Mouse (Mus musculus) cerebellum, postnatal 14 days (tissue): Measurements from ENCODE around the gene Steap4.
"Not testable (repeated sequence)": the region's sequence is repeated elsewhere in the genome, so short reads cannot be mapped to it uniquely, and the experiment has no call there.

Source experiments
- DNase-seq, 2 experiments: peaks; one replicate each; pipeline ENCODE4 v3.0.0; 2021; ENCODE audit warnings: mixed read lengths in 2 of 2

Gene Steap4

DNA sequence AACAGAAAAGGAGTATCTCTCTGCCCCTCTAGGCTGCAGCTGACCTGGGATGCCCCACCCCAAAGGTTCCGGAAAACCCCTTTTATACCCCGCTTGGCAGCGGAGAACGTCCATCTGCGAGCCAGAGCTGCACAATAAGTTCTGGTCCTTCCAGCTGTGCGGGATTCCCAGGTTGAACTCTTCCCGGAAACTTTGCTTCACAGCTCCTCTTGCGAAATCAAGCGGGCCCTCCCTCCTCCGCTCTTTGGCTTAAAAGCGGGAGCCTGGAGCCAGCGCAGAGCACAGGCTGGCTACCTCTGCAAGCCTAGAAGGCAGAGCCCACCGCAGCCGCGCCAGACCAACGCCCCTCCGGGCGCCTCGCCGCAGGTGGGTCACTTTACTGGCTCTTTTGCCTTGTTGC lies at the start of gene Steap4:
TSS of gene Steap4 (plus strand) at position 282 of the 400 bp plus-strand sequence.
- DNase-seq, result peak; percentile 3 to 8

GRCm38 (mm10) chr5:7911975-7912374 lies 48.3 kb upstream of the Steap4 start:
- DNase-seq, result peak; percentile 3 to 12

DNA sequence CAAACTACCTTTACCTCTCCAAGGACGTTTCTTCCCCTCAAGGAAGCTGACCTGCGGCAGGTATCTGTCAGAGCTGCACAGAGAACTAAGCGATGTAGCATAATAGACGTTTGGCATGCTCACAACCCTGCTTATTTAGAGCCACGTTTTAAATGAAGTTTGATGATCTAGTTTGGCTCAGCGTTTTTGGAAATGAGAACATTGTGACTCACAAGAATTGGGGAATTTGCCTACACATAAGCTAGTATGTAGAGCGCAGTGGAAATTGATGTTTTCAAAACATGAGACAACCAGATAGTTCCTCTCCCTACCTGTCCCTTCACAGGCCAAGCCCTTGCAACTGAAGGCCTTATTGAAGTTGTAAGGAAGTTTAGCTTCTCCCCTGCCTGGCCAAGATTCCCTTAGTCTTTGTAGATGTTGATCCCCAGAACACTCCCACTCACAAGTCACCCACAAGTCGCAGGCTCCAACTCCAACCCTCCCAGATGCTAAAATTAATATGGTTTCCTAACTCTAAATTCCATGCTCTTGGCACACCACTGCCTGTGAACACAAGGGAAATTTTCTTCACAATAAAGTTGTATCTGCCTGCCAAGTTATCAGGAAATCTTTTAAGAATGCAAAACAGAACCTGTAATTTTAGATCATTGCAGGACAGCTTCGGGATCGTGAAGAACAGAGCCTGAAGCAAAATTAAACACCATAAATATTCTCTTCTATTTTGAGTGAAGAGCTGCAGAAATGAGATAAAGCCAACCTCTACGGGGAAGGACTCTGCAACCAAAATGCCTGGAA lies 42.6 kb upstream of the Steap4 start:
- no peak for DNase-seq

DNA sequence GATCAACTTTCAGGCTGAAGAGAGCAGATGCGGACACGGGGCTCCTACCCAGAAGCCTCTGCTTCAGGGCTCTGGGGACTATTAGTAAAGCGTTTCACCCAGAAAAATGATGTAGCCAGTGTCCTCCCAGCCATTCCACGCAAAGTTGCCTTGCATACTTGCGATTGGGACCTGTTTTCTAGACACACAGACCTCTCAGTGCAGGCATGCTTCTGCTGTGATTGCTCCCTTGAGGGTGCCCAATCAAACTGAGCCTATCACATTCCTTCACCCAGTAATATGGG lies 42.0 kb upstream of the Steap4 start:
- DNase-seq, result no peak

- no peak for DNase-seq
These were observed 40.6 kb upstream of the Steap4 start for GRCm38 (mm10) chr5:7919681-7920080.

DNA sequence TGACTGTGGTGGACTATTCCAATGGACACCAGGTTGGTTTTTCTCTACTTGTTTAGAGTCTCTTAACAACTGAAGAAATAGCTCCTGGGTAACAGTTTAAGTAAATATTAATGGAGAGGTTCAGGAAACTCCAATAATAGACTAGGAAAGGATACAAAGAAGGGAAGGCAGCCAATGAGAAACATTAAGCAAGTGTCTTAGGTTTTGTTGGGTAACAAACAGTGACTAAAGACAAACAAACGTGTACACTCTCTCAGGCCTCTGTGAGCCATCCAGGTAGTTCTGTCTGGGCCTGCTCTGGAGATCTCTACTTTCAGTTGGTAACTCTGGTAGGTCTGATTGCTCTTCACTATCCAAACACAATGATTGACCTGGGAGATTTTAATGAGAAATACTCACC lies 37.5 kb upstream of the Steap4 start:
- no peak for DNase-seq

DNA sequence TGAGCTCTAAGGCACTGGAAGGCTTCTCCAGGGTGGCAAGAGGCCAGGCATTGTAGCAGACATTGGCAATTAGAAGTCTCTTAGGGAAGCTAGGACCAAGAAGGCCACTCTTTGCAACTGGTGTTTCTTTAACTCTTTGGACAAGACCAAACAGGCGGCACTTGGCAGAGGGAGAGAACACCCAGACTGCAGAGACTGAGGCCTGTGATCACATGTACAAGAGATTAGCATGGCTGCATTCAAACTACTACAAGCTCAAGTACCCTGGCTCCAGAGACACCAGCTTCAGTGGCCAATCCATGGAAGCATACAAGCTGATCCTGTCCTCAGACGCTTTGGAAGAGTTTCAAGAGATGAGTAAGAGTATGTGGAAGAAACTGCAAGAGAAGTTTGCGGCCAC lies 36.6 kb upstream of the Steap4 start:
- DNase-seq, result no peak

GRCm38 (mm10) chr5:7932234-7933221 lies 27.7 kb upstream of the Steap4 start:
- DNase-seq, result no peak

DNA sequence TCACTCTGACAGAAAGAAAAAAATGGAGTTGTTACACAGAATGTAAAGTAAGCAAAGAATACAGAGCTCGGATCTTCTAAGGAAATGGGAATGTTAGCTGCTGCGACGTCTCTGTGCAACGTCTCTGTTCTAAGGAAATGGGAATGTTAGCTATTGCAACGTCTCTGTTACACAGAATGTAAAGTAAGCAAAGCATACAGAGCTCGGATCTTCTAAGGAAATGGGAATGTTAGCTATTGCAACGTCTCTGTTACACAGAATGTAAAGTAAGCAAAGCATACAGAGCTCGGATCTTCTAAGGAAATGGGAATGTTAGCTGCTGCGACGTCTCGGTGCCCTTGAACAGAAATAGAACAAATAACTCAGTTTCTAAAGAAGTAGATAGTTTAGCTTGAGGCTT lies 26.8 kb upstream of the Steap4 start:
- not testable (repeated sequence) for DNase-seq

- no peak for DNase-seq
These were observed 26.2 kb upstream of the Steap4 start for GRCm38 (mm10) chr5:7933933-7934675.

- DNase-seq, result no peak
These were observed 5.4 kb upstream of the Steap4 start for GRCm38 (mm10) chr5:7954838-7955237.

- DNase-seq, result no peak
These were observed 4.8 kb upstream of the Steap4 start for GRCm38 (mm10) chr5:7955371-7955966.

DNA sequence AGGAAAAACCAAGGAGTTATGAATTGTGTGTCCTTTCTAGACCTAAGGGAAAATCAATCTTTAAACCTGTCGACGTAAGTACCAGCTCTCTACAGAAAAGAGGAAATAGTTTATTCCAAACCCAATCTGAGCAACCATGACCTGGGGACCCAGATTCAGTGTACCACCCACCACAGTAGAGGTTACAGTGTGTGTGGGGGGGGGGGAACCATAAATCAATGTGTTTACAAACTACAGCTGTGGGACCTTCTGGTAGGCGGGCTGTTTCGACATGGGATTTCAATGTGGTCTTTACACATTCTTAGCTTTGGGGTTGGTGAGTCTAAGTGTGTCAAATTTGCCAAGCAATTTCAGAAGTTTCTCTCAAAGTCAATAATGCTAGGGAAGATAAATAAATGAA lies 2.2 kb upstream of the Steap4 start:
- no peak for DNase-seq

- DNase-seq, result no peak
These were observed 971 bp upstream of the Steap4 start for GRCm38 (mm10) chr5:7959286-7959685.

GRCm38 (mm10) chr5:7961113-7961512 lies 856 bp downstream of the Steap4 start:
- DNase-seq, result no peak

- DNase-seq, result peak; percentile 75 to 76
These were observed 5.0 kb downstream of the Steap4 start for GRCm38 (mm10) chr5:7965281-7965680.

- no peak for DNase-seq
These were observed 7.9 kb downstream of the Steap4 start for GRCm38 (mm10) chr5:7968152-7968551.

- no peak for DNase-seq
These were observed 12.0 kb downstream of the Steap4 start for GRCm38 (mm10) chr5:7972266-7972665.

DNA sequence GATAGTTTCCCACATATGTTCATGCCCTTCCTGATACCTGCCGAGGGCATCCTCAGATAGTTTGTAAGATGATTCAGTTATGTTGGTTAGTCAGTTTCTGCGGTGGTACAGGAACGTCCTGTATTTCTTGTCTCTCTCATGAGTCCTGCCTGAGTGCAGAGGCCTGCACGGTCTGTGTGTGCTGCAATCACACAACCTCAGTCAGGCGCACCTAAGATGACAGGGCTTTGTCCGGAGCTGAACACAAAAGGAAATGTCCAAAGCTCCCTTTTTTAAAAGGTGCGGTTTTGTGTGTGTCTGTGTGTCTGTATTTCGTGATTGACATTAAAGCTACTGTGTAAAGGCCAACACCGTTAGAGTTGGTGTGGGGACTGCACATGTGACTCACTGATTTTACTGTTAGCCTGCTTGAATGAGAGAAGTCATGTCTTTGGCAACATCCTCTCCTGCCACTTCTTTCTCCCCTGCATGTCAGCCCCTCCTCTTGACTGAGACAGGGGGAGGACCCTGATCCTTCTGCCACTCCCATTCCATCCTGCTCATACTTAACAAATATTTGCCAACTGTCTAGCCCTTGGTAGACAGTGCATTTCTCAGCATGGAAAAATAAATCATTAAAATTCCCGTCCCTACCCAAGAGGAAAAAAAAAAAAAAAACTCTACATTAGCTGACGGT lies 14.4 kb downstream of the Steap4 start:
- no peak for DNase-seq

- DNase-seq, result no peak
These were observed 20.3 kb downstream of the Steap4 start for GRCm38 (mm10) chr5:7980586-7980985.

DNA sequence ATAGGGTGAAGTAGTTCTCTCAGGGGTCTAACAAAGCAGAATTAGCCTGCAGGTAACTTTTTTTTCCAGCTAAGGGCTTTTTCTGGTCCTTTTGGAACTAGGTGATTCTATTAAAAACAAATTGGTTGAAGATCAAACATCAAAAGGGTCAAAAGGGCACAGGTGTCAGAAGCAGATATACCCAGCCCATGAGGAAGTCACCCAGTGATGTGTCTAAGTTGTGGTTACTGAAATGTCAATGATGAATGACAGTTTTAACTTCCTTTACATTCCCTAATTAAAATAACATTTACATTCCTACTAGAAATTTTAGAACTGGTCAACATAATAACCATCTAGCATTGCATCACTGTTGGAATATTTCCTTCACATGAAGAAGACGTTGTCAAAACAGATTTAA lies 27.7 kb downstream of the Steap4 start:
- DNase-seq, result no peak

DNA sequence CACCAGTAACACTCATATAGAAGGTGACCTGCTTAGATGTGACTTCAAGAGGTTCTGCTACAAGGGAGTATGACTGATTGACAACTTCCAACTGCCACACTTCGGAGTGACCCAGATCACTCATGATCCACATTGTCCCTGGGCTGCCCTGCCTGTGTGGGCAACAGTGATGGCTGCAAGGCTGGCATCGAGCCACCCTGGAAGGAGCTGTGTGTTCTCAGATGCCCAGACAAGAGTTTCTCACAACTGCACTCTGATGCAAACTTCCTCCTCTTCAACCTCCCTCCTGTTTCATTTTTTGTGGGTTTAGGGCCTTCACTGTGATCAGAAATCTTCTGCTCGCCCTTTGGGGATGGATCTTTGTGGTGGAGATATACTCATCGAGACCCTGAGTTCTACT lies 28.2 kb downstream of the Steap4 start:
- peak in 1 of 2 experiments; percentile 11 for DNase-seq
